Mouse (Mus musculus): Measurements from ENCODE around the gene Prkn.

Gene Prkn

GRCm38 (mm10) chr17:12094827-12095590 is 1254.8 kb downstream of the Prkn start:
- no peak for DNase-seq (ENCODE audit: low spot score)

GRCm38 (mm10) chr17:12099415-12099814 is 1259.2 kb downstream of the Prkn start:
- DNase-seq (ENCODE audit: low spot score), result no peak

GRCm38 (mm10) chr17:12102326-12102725 is 1262.1 kb downstream of the Prkn start:
- DNase-seq (ENCODE audit: low spot score), result no peak

GRCm38 (mm10) chr17:12103781-12104180 is 1263.6 kb downstream of the Prkn start:
- DNase-seq (ENCODE audit: low spot score), result peak; percentile 14

- no peak for DNase-seq (ENCODE audit: low spot score)
Observed at GRCm38 (mm10) chr17:12104245-12104644, 1264.1 kb downstream of the Prkn start.

GRCm38 (mm10) chr17:12104690-12105089 is 1264.5 kb downstream of the Prkn start:
- no peak for DNase-seq (ENCODE audit: low spot score)

- DNase-seq (ENCODE audit: low spot score), result no peak
Observed at GRCm38 (mm10) chr17:12106255-12106654, 1266.1 kb downstream of the Prkn start.
